Mouse (Mus musculus): ENCODE results near the gene Traf3ip2. TPM values are rescaled to one million over a fixed set of nuclear protein-coding genes. Genes with fewer than 3 reads are reported as not detected.

Gene Traf3ip2
- polyA plus RNA-seq, 1 experiment: 16.9 TPM

GRCm38 (mm10) chr10:39660269-39660655 is 47.5 kb downstream of the Traf3ip2 start:
- no peak overlapping the region for H3K4me3 ChIP-seq (ENCODE audit: insufficient read depth, low read length)
- peaks cover 22% of the 10 kb centered on the region for H3K4me1 ChIP-seq (ENCODE audit: control insufficient read depth, insufficient read depth, low read length)
- TF ChIP-seq POLR2A (IDR thresholded peaks at IDR 0.05; ENCODE audit: low read depth, low read length) (no peak), CTCF (IDR thresholded peaks at IDR 0.05; ENCODE audit: borderline replicate concordance, insufficient read depth, low read length) (no peak)
- H3K27ac ChIP-seq (ENCODE audit: insufficient read depth, low read length): no peak overlapping the region

GRCm38 (mm10) chr10:39660698-39661097 is 48.0 kb downstream of the Traf3ip2 start:
- TF ChIP-seq CTCF (IDR thresholded peaks at IDR 0.05; ENCODE audit: borderline replicate concordance, insufficient read depth, low read length) (no peak), POLR2A (IDR thresholded peaks at IDR 0.05; ENCODE audit: low read depth, low read length) (no peak)
- peaks cover 22% of the 10 kb centered on the region for H3K4me1 ChIP-seq (ENCODE audit: control insufficient read depth, insufficient read depth, low read length)
- no peak overlapping the region for H3K27ac ChIP-seq (ENCODE audit: insufficient read depth, low read length)
- no peak overlapping the region for H3K4me3 ChIP-seq (ENCODE audit: insufficient read depth, low read length)

GRCm38 (mm10) chr10:39665071-39665502 is 52.4 kb downstream of the Traf3ip2 start:
- Histone ChIP-seq H3K4me3 (ENCODE audit: insufficient read depth, low read length) (no peak overlapping the region), H3K27ac (ENCODE audit: insufficient read depth, low read length) (no peak overlapping the region), H3K4me1 (ENCODE audit: control insufficient read depth, insufficient read depth, low read length) (peaks cover 4% of the 10 kb centered on the region; the same call in 1 of the 2 replicates)
- TF ChIP-seq CTCF (IDR thresholded peaks at IDR 0.05; ENCODE audit: borderline replicate concordance, insufficient read depth, low read length): no peak
- no peak for TF ChIP-seq POLR2A (IDR thresholded peaks at IDR 0.05; ENCODE audit: low read depth, low read length)

GRCm38 (mm10) chr10:39666027-39666426 is 53.3 kb downstream of the Traf3ip2 start:
- TF ChIP-seq POLR2A (IDR thresholded peaks at IDR 0.05; ENCODE audit: low read depth, low read length): no peak
- no peak for TF ChIP-seq CTCF (IDR thresholded peaks at IDR 0.05; ENCODE audit: borderline replicate concordance, insufficient read depth, low read length)
- H3K4me3 ChIP-seq (ENCODE audit: insufficient read depth, low read length): no peak overlapping the region
- no peaks in the 10 kb centered on the region for H3K4me1 ChIP-seq (ENCODE audit: control insufficient read depth, insufficient read depth, low read length)
- H3K27ac ChIP-seq (ENCODE audit: insufficient read depth, low read length): no peak overlapping the region

GRCm38 (mm10) chr10:39671451-39671850 is 58.7 kb downstream of the Traf3ip2 start:
- no peak for TF ChIP-seq POLR2A (IDR thresholded peaks at IDR 0.05; ENCODE audit: low read depth, low read length)
- TF ChIP-seq CTCF (IDR thresholded peaks at IDR 0.05; ENCODE audit: borderline replicate concordance, insufficient read depth, low read length): no peak
- H3K4me3 ChIP-seq (ENCODE audit: insufficient read depth, low read length): no peak overlapping the region
- H3K4me1 ChIP-seq (ENCODE audit: control insufficient read depth, insufficient read depth, low read length): no peaks in the 10 kb centered on the region
- no peak overlapping the region for H3K27ac ChIP-seq (ENCODE audit: insufficient read depth, low read length)

GRCm38 (mm10) chr10:39672547-39673051 is 59.9 kb downstream of the Traf3ip2 start:
- H3K4me3 ChIP-seq (ENCODE audit: insufficient read depth, low read length): no peak overlapping the region
- H3K27ac ChIP-seq (ENCODE audit: insufficient read depth, low read length): no peak overlapping the region
- H3K4me1 ChIP-seq (ENCODE audit: control insufficient read depth, insufficient read depth, low read length): no peaks in the 10 kb centered on the region
- TF ChIP-seq CTCF (IDR thresholded peaks at IDR 0.05; ENCODE audit: borderline replicate concordance, insufficient read depth, low read length): no peak
- no peak for TF ChIP-seq POLR2A (IDR thresholded peaks at IDR 0.05; ENCODE audit: low read depth, low read length)

GRCm38 (mm10) chr10:39674106-39674505 is 61.4 kb downstream of the Traf3ip2 start:
- Histone ChIP-seq H3K4me3 (ENCODE audit: insufficient read depth, low read length) (no peak overlapping the region), H3K4me1 (ENCODE audit: control insufficient read depth, insufficient read depth, low read length) (no peaks in the 10 kb centered on the region), H3K27ac (ENCODE audit: insufficient read depth, low read length) (no peak overlapping the region)
- TF ChIP-seq POLR2A (IDR thresholded peaks at IDR 0.05; ENCODE audit: low read depth, low read length) (no peak), CTCF (IDR thresholded peaks at IDR 0.05; ENCODE audit: borderline replicate concordance, insufficient read depth, low read length) (no peak)

- no peak for TF ChIP-seq CTCF (IDR thresholded peaks at IDR 0.05; ENCODE audit: borderline replicate concordance, insufficient read depth, low read length)
- no peak for TF ChIP-seq POLR2A (IDR thresholded peaks at IDR 0.05; ENCODE audit: low read depth, low read length)
- Histone ChIP-seq H3K4me3 (ENCODE audit: insufficient read depth, low read length) (no peak overlapping the region), H3K4me1 (ENCODE audit: control insufficient read depth, insufficient read depth, low read length) (no peaks in the 10 kb centered on the region), H3K27ac (ENCODE audit: insufficient read depth, low read length) (no peak overlapping the region)
Measured at GRCm38 (mm10) chr10:39674766-39675165, 62.0 kb downstream of the Traf3ip2 start.

GRCm38 (mm10) chr10:39678199-39678791 is 65.6 kb downstream of the Traf3ip2 start:
- TF ChIP-seq POLR2A (IDR thresholded peaks at IDR 0.05; ENCODE audit: low read depth, low read length): no peak
- no peak for TF ChIP-seq CTCF (IDR thresholded peaks at IDR 0.05; ENCODE audit: borderline replicate concordance, insufficient read depth, low read length)
- Histone ChIP-seq H3K4me3 (ENCODE audit: insufficient read depth, low read length) (no peak overlapping the region), H3K27ac (ENCODE audit: insufficient read depth, low read length) (no peak overlapping the region), H3K4me1 (ENCODE audit: control insufficient read depth, insufficient read depth, low read length) (no peaks in the 10 kb centered on the region)

GRCm38 (mm10) chr10:39681014-39681413 is 68.3 kb downstream of the Traf3ip2 start:
- Histone ChIP-seq H3K27ac (ENCODE audit: insufficient read depth, low read length) (no peak overlapping the region), H3K4me3 (ENCODE audit: insufficient read depth, low read length) (no peak overlapping the region), H3K4me1 (ENCODE audit: control insufficient read depth, insufficient read depth, low read length) (no peaks in the 10 kb centered on the region)
- TF ChIP-seq POLR2A (IDR thresholded peaks at IDR 0.05; ENCODE audit: low read depth, low read length) (no peak), CTCF (IDR thresholded peaks at IDR 0.05; ENCODE audit: borderline replicate concordance, insufficient read depth, low read length) (no peak)

Measured in embryonic fibroblast, embryonic 13.5 days (primary cell).